Mouse (Mus musculus): ENCODE measurements around the gene Tmem184b. TPM values are rescaled to one million over a fixed set of nuclear protein-coding genes. Genes with fewer than 3 reads are reported as not detected.

Tmem184b gene
- polyA plus RNA-seq, 1 experiment = 110 TPM

- no peak overlapping the region for H3ac ChIP-seq (ENCODE audit: control insufficient read depth, insufficient read length)
- peaks cover 46% of the 10 kb centered on the region for H3K36me3 ChIP-seq (ENCODE audit: control insufficient read depth, insufficient read depth)
- H3K4me3 ChIP-seq = no peak overlapping the region
- no peaks in the 10 kb centered on the region for H3K79me2 ChIP-seq (ENCODE audit: control insufficient read depth, insufficient read depth)
- H3K27me3 ChIP-seq (ENCODE audit: control insufficient read depth, insufficient read depth, insufficient read length) = no peaks in the 10 kb centered on the region
- H3K4me2 ChIP-seq (ENCODE audit: low read depth) = no peak overlapping the region
- no peak for TF ChIP-seq MAX (IDR thresholded peaks at IDR 0.05; ENCODE audit: low read depth)
- TF ChIP-seq SRF (IDR thresholded peaks at IDR 0.05; ENCODE audit: control insufficient read depth, insufficient read length, low read depth) = no peak
- TF ChIP-seq TCF3 (IDR thresholded peaks at IDR 0.05; ENCODE audit: insufficient read length, low read depth) = no peak
- TF ChIP-seq POLR2AphosphoS2 (IDR thresholded peaks at IDR 0.05; ENCODE audit: insufficient read length, low read depth) = no peak
- TF ChIP-seq CEBPB (IDR thresholded peaks at IDR 0.05; ENCODE audit: insufficient read depth, poor library complexity, severe bottlenecking) = no peak
- no peak for TF ChIP-seq USF1 (IDR thresholded peaks at IDR 0.05; ENCODE audit: low read depth)
- no peak for TF ChIP-seq MYOD1 (IDR thresholded peaks at IDR 0.05; ENCODE audit: control insufficient read depth in 1 of 3, insufficient read length in 2 of 3, low read depth in 2 of 3)
- no peak for TF ChIP-seq TCF12 (IDR thresholded peaks at IDR 0.05; ENCODE audit: insufficient read depth, poor library complexity, severe bottlenecking)
- TF ChIP-seq POLR2A (IDR thresholded peaks at IDR 0.05; ENCODE audit: insufficient read length, low read depth) = no peak
- TF ChIP-seq MYOG (IDR thresholded peaks at IDR 0.05; ENCODE audit: control insufficient read depth in 1 of 3, insufficient read depth in 1 of 3, insufficient read length in 2 of 3, low read depth in 2 of 3) = no peak
- no peak for TF ChIP-seq E2F4 (IDR thresholded peaks at IDR 0.05; ENCODE audit: insufficient read depth)
Observed at GRCm38 (mm10) chr15:79359954-79360353, 43.4 kb downstream of the Tmem184b start.

- Histone ChIP-seq H3K36me3 (ENCODE audit: control insufficient read depth, insufficient read depth) (peaks cover 44% of the 10 kb centered on the region), H3K79me2 (ENCODE audit: control insufficient read depth, insufficient read depth) (no peaks in the 10 kb centered on the region), H3ac (ENCODE audit: control insufficient read depth, insufficient read length) (no peak overlapping the region), H3K4me3 (no peak overlapping the region), H3K4me2 (ENCODE audit: low read depth) (no peak overlapping the region), H3K27me3 (ENCODE audit: control insufficient read depth, insufficient read depth, insufficient read length) (no peaks in the 10 kb centered on the region)
- TF ChIP-seq TCF3 (IDR thresholded peaks at IDR 0.05; ENCODE audit: insufficient read length, low read depth) (no peak), POLR2AphosphoS2 (IDR thresholded peaks at IDR 0.05; ENCODE audit: insufficient read length, low read depth) (peak; percentile 67)
Observed at GRCm38 (mm10) chr15:79357974-79358690, 45.2 kb downstream of the Tmem184b start.

GRCm38 (mm10) chr15:79357036-79357911, 46.1 kb downstream of the Tmem184b start:
- Histone ChIP-seq H3K4me2 (ENCODE audit: low read depth) (no peak overlapping the region), H3ac (ENCODE audit: control insufficient read depth, insufficient read length) (no peak overlapping the region), H3K4me3 (no peak overlapping the region), H3K79me2 (ENCODE audit: control insufficient read depth, insufficient read depth) (no peaks in the 10 kb centered on the region), H3K27me3 (ENCODE audit: control insufficient read depth, insufficient read depth, insufficient read length) (no peaks in the 10 kb centered on the region), H3K36me3 (ENCODE audit: control insufficient read depth, insufficient read depth) (peaks cover 41% of the 10 kb centered on the region)
- TF ChIP-seq POLR2AphosphoS2 (IDR thresholded peaks at IDR 0.05; ENCODE audit: insufficient read length, low read depth) = peak; percentile 59
- TF ChIP-seq MYOD1 (IDR thresholded peaks at IDR 0.05; ENCODE audit: control insufficient read depth in 1 of 3, insufficient read length in 2 of 3, low read depth in 2 of 3) = no peak

- TF ChIP-seq SRF (IDR thresholded peaks at IDR 0.05; ENCODE audit: control insufficient read depth, insufficient read length, low read depth) (no peak), MYOD1 (IDR thresholded peaks at IDR 0.05; ENCODE audit: control insufficient read depth in 1 of 3, insufficient read length in 2 of 3, low read depth in 2 of 3) (no peak), USF1 (IDR thresholded peaks at IDR 0.05; ENCODE audit: low read depth) (no peak), POLR2A (IDR thresholded peaks at IDR 0.05; ENCODE audit: insufficient read length, low read depth) (no peak), MAX (IDR thresholded peaks at IDR 0.05; ENCODE audit: low read depth) (no peak), TCF12 (IDR thresholded peaks at IDR 0.05; ENCODE audit: insufficient read depth, poor library complexity, severe bottlenecking) (no peak), POLR2AphosphoS2 (IDR thresholded peaks at IDR 0.05; ENCODE audit: insufficient read length, low read depth) (no peak), E2F4 (IDR thresholded peaks at IDR 0.05; ENCODE audit: insufficient read depth) (no peak), CEBPB (IDR thresholded peaks at IDR 0.05; ENCODE audit: insufficient read depth, poor library complexity, severe bottlenecking) (no peak)
- H3K79me2 ChIP-seq (ENCODE audit: control insufficient read depth, insufficient read depth) = no peaks in the 10 kb centered on the region
- peaks cover 41% of the 10 kb centered on the region for H3K36me3 ChIP-seq (ENCODE audit: control insufficient read depth, insufficient read depth)
- no peak overlapping the region for H3K4me2 ChIP-seq (ENCODE audit: low read depth)
- H3ac ChIP-seq (ENCODE audit: control insufficient read depth, insufficient read length) = no peak overlapping the region
- H3K27me3 ChIP-seq (ENCODE audit: control insufficient read depth, insufficient read depth, insufficient read length) = no peaks in the 10 kb centered on the region
- no peak overlapping the region for H3K4me3 ChIP-seq
Observed at GRCm38 (mm10) chr15:79356481-79356880, 46.9 kb downstream of the Tmem184b start.

- Histone ChIP-seq H3K4me3 (no peak overlapping the region), H3K36me3 (ENCODE audit: control insufficient read depth, insufficient read depth) (peaks cover 27% of the 10 kb centered on the region), H3K4me2 (ENCODE audit: low read depth) (no peak overlapping the region), H3K79me2 (ENCODE audit: control insufficient read depth, insufficient read depth) (no peaks in the 10 kb centered on the region), H3K27me3 (ENCODE audit: control insufficient read depth, insufficient read depth, insufficient read length) (no peaks in the 10 kb centered on the region), H3ac (ENCODE audit: control insufficient read depth, insufficient read length) (no peak overlapping the region)
- TF ChIP-seq MYOD1 (IDR thresholded peaks at IDR 0.05; ENCODE audit: control insufficient read depth in 1 of 3, insufficient read length in 2 of 3, low read depth in 2 of 3) (no peak), TCF12 (IDR thresholded peaks at IDR 0.05; ENCODE audit: insufficient read depth, poor library complexity, severe bottlenecking) (no peak), POLR2AphosphoS2 (IDR thresholded peaks at IDR 0.05; ENCODE audit: insufficient read length, low read depth) (peak; percentile 87), POLR2A (IDR thresholded peaks at IDR 0.05; ENCODE audit: insufficient read length, low read depth) (peak; percentile 22)
Observed at GRCm38 (mm10) chr15:79354619-79355018, 48.8 kb downstream of the Tmem184b start.

Data from myocyte (in vitro differentiated cells).